Mouse (Mus musculus): ENCODE data around the gene Gm3776.
"Not testable (repeated sequence)": the region's sequence is repeated elsewhere in the genome, so short reads cannot be mapped to it uniquely, and the experiment has no call there.

Gm3776 gene

DNA sequence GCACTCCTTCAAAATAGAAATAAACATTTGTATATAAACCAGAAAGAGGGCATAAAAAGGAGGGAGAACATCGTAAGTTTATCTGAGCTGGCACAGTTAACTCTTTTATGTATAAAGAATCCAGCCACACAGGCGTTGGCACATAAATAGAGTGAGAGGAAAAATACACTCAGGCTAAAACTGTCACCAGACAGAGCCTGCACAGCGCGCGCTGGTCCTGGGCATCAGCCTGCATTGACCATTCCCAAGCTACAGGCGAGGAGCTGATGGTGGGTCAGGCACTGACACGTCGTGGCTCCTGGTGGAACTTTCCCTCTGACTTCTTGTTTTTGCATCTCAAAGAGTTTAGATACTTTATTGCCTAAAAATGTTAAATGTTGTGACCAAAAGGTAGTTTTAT, 35.5 kb downstream of the Gm3776 start:
- DNase-seq (ENCODE audit: inconsistent age in 2 of 2, low spot score in 1 of 2), result not testable (repeated sequence)

GRCm38 (mm10) chr9:78293683-78294082, 36.8 kb downstream of the Gm3776 start:
- not testable (repeated sequence) for DNase-seq (ENCODE audit: inconsistent age in 2 of 2, low spot score in 1 of 2)

DNA sequence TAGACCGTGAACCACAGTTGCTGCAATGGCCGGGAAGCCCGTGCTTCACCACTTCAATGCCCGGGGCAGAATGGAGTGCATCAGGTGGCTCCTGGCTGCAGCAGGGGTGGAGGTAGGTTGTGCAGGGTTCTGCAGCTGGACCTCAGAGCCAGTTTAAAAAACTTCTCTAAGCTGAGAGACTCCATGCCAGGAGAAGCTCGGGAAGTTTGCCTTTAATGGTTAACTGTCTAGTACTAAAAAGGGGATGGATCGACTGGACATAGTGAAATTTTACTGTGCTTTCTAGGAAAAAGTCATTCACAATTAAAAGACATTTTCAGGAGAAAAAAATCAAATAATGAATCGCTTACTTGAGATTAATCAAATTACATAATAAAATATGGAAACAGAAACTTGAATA, 37.9 kb downstream of the Gm3776 start:
- DNase-seq (ENCODE audit: inconsistent age in 2 of 2, low spot score in 1 of 2), result not testable (repeated sequence)

- peak; percentile 26 to 67 for DNase-seq (ENCODE audit: inconsistent age in 2 of 2, low spot score in 1 of 2)
These were observed 39.2 kb downstream of the Gm3776 start for GRCm38 (mm10) chr9:78296089-78296488.

GRCm38 (mm10) chr9:78298232-78298631, 41.3 kb downstream of the Gm3776 start:
- DNase-seq (ENCODE audit: inconsistent age in 2 of 2, low spot score in 1 of 2), result no peak

DNA sequence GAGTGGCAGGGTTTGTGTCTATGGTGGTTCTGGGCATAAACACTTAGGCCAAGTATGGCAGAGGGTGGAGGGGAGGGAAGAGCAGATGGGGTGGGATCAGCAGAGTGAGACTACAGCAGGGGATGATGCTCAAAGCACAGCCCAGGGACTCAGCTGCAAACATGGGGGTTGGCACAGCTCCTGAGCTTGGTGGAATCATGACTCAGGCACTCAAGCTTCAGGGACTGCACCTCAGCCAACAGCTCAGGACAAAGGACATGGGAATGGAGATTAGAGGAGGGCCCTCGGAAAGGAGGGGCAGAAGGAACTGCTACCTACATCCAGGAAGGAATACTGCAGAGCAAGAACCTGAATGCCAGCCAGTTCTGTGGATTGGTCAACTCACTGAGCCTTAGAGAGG, 42.2 kb downstream of the Gm3776 start:
- DNase-seq (ENCODE audit: inconsistent age in 2 of 2, low spot score in 1 of 2), result not testable (repeated sequence)

- not testable (repeated sequence) for DNase-seq (ENCODE audit: inconsistent age in 2 of 2, low spot score in 1 of 2)
These were observed 51.2 kb downstream of the Gm3776 start for GRCm38 (mm10) chr9:78308122-78308521.

- no peak for DNase-seq (ENCODE audit: inconsistent age in 2 of 2, low spot score in 1 of 2)
These were observed 57.8 kb downstream of the Gm3776 start, which contains the start of gene Omt2a for GRCm38 (mm10) chr9:78314696-78315095. TSS of gene Omt2a (minus strand) at chr9:78314796.
